Mouse (Mus musculus) G1E (cell line): ENCODE data around the gene Zfp282.

Source experiments
- CTCF ChIP-seq: IDR thresholded peaks from 2 replicates; pipeline ENCODE4 v1.5.1; 2012; ENCODE audit warnings: low read depth, low read length, inconsistent platforms, mixed read lengths
- GATA1 ChIP-seq: IDR thresholded peaks from 2 replicates; pipeline ENCODE4 v1.6.1; 2012; ENCODE audit warnings: borderline replicate concordance, low read length, inconsistent platforms, mixed read lengths

DNA sequence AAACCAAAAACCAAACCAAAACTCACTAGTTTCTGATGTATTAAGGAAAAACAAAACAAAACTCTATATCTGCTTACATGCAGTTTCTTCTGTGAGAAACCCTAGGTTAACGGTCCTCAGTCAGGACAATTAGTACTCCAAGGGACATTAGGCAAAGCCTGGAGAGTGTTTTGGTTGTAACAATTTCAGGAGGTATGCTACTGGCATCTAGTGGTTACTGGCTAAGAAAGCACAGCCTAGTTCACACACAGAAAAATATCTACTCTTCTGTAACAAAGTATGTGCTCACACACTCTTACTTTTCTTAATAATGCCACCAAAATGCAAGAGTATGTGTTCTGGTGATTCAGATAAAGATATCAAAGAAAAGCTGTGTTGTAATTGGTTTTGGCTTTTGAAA lies 48.1 kb upstream of the Zfp282 start:
- TF ChIP-seq CTCF = no peak
- TF ChIP-seq GATA1 = no peak
